Mouse (Mus musculus) kidney, embryonic 15.5 days (tissue): ENCODE measurements around the gene Efna2. TPM values are rescaled to one million over a fixed set of nuclear protein-coding genes. Genes with fewer than 3 reads are reported as not detected.

Experiments
- ATAC-seq: fragments of 200-750 bp; cut with Nextera tagmentation; replicated peaks from 2 replicates; pipeline ENCODE4 v1.8.0; 2017; ENCODE audit warnings: moderate TSS enrichment; ENCODE audit not compliant: low FRiP score
- H3K27ac ChIP-seq: fragments of 300-500 bp; sonication (generic); 2 replicates; pipeline ENCODE4 v1.5.1; 2015; ENCODE audit warnings: mild to moderate bottlenecking, inconsistent platforms
- H3K27me3 ChIP-seq: fragments of 300-500 bp; sonication (generic); 2 replicates; pipeline ENCODE4 v1.6.1; 2015; ENCODE audit warnings: inconsistent platforms
- H3K36me3 ChIP-seq: fragments of 300-500 bp; sonication (generic); 2 replicates; pipeline ENCODE4 v1.6.1; 2015; ENCODE audit warnings: inconsistent platforms
- H3K4me1 ChIP-seq: fragments of 300-500 bp; sonication (generic); 2 replicates; pipeline ENCODE4 v1.6.1; 2015; ENCODE audit warnings: inconsistent platforms
- H3K4me2 ChIP-seq: fragments of 300-500 bp; sonication (generic); 2 replicates; pipeline ENCODE4 v1.6.1; 2015; ENCODE audit warnings: moderate library complexity, mild to moderate bottlenecking, inconsistent platforms
- H3K4me3 ChIP-seq: fragments of 300-500 bp; sonication (generic); replicated peaks from 2 replicates; pipeline ENCODE4 v1.5.1; 2015; ENCODE audit warnings: mild to moderate bottlenecking, inconsistent platforms
- H3K9ac ChIP-seq: fragments of 300-500 bp; sonication (generic); 2 replicates; pipeline ENCODE4 v1.6.1; 2015; ENCODE audit warnings: mild to moderate bottlenecking, inconsistent platforms
- H3K9me3 ChIP-seq: fragments of 300-500 bp; sonication (generic); replicated peaks from 2 replicates; pipeline ENCODE4 v1.6.1; 2016; ENCODE audit warnings: inconsistent platforms
- WGBS: fragments of 180-500 bp; shearing (Covaris S2); methylation state at CpG from one replicate; pipeline ENCODE4 v1.1.7; 2015; ENCODE audit warnings: mixed read lengths; 5-methylcytosine and 5-hydroxymethylcytosine counted together
- polyA plus RNA-seq: library from polyadenylated mRNA; unstranded; fragments of >200 nt; fragmentation: Nextera tagmentation; extraction: Ambion mirVana; gene quantifications from 2 replicates; pipeline ENCODE4 v1.2.1, GENCODE M21; 2015

Efna2 gene
- polyA plus RNA-seq, 1 experiment from 2014 or later = 17.0 TPM

- Histone ChIP-seq H3K4me3 (peak overlapping the region; percentile 45), H3K27ac (no peak overlapping the region), H3K9ac (peak overlapping the region; percentile 31), H3K4me2 (peak overlapping the region; percentile 86), H3K36me3 (peaks cover 25% of the 10 kb centered on the region; the same call in 1 of the 2 replicates), H3K27me3 (peaks cover 68% of the 10 kb centered on the region), H3K4me1 (peaks cover 22% of the 10 kb centered on the region), H3K9me3 (no peaks in the 10 kb centered on the region)
- no peak for ATAC-seq
- 7% methylated on average over 21 of the region's 21 CpGs for WGBS
Measured at GRCm38 (mm10) chr10:80189999-80190398, 10.7 kb downstream of the Efna2 start.

GRCm38 (mm10) chr10:80190491-80191051 is 11.3 kb downstream of the Efna2 start:
- Histone ChIP-seq H3K9ac (peak overlapping the region; percentile 31), H3K4me1 (peaks cover 22% of the 10 kb centered on the region), H3K4me3 (peak overlapping the region; percentile 45), H3K27ac (no peak overlapping the region), H3K9me3 (no peaks in the 10 kb centered on the region), H3K27me3 (peaks cover 72% of the 10 kb centered on the region), H3K4me2 (peak overlapping the region; percentile 86), H3K36me3 (peaks cover 25% of the 10 kb centered on the region; the same call in 1 of the 2 replicates)
- ATAC-seq = no peak; the same call in 1 of the 2 replicates
- under 1% methylated on average over 47 of the region's 48 CpGs for WGBS

- Histone ChIP-seq H3K4me3 (no peak overlapping the region), H3K27ac (no peak overlapping the region), H3K27me3 (peaks cover 55% of the 10 kb centered on the region), H3K36me3 (peaks cover 3% of the 10 kb centered on the region; the same call in 1 of the 2 replicates), H3K4me2 (no peak overlapping the region), H3K4me1 (peaks cover 34% of the 10 kb centered on the region), H3K9ac (no peak overlapping the region), H3K9me3 (no peaks in the 10 kb centered on the region)
- 89% methylated on average over 6 of the region's 6 CpGs for WGBS
- no peak for ATAC-seq
Measured at GRCm38 (mm10) chr10:80193976-80194375, 14.7 kb downstream of the Efna2 start.

- H3K27me3 ChIP-seq = peaks cover 50% of the 10 kb centered on the region
- no peak overlapping the region for H3K4me2 ChIP-seq
- no peak overlapping the region for H3K4me3 ChIP-seq
- H3K36me3 ChIP-seq = no peaks in the 10 kb centered on the region
- no peak overlapping the region for H3K27ac ChIP-seq
- H3K4me1 ChIP-seq = peaks cover 34% of the 10 kb centered on the region
- ATAC-seq = no peak
- H3K9me3 ChIP-seq = no peaks in the 10 kb centered on the region
- H3K9ac ChIP-seq = no peak overlapping the region
- WGBS = 65% methylated on average over 8 of the region's 8 CpGs
Measured at GRCm38 (mm10) chr10:80194441-80194840, 15.2 kb downstream of the Efna2 start.

GRCm38 (mm10) chr10:80196167-80196566 is 16.9 kb downstream of the Efna2 start:
- Histone ChIP-seq H3K9ac (no peak overlapping the region), H3K4me2 (no peak overlapping the region), H3K27ac (no peak overlapping the region), H3K36me3 (no peaks in the 10 kb centered on the region), H3K4me1 (peaks cover 22% of the 10 kb centered on the region), H3K27me3 (peaks cover 33% of the 10 kb centered on the region), H3K9me3 (no peaks in the 10 kb centered on the region), H3K4me3 (no peak overlapping the region)
- 93% methylated on average over 1 of the region's 1 CpGs for WGBS
- ATAC-seq = no peak

- WGBS = 61% methylated on average over 33 of the region's 33 CpGs
- Histone ChIP-seq H3K27me3 (peaks cover 26% of the 10 kb centered on the region), H3K4me2 (no peak overlapping the region), H3K9me3 (no peaks in the 10 kb centered on the region), H3K27ac (no peak overlapping the region), H3K4me1 (peaks cover 22% of the 10 kb centered on the region), H3K4me3 (no peak overlapping the region), H3K36me3 (no peaks in the 10 kb centered on the region), H3K9ac (no peak overlapping the region)
- peak; percentile 20; the same call in 1 of the 2 replicates for ATAC-seq
Measured at GRCm38 (mm10) chr10:80196778-80197581, 17.7 kb downstream of the Efna2 start.

- WGBS = 49% methylated on average over 3 of the region's 3 CpGs
- no peak overlapping the region for H3K4me2 ChIP-seq
- ATAC-seq = peak; percentile 72
- H3K27ac ChIP-seq = no peak overlapping the region
- no peaks in the 10 kb centered on the region for H3K9me3 ChIP-seq
- H3K4me3 ChIP-seq = no peak overlapping the region
- 0 out of 2 replicates have a peak, but pooled peaks cover 5% of the 10 kb centered on the region for H3K27me3 ChIP-seq
- peaks cover 24% of the 10 kb centered on the region for H3K4me1 ChIP-seq
- H3K9ac ChIP-seq = no peak overlapping the region
- no peaks in the 10 kb centered on the region for H3K36me3 ChIP-seq
Measured at GRCm38 (mm10) chr10:80199440-80200008, 20.2 kb downstream of the Efna2 start.

- Histone ChIP-seq H3K27me3 (no peaks in the 10 kb centered on the region), H3K36me3 (no peaks in the 10 kb centered on the region), H3K27ac (no peak overlapping the region), H3K9ac (no peak overlapping the region), H3K9me3 (no peaks in the 10 kb centered on the region), H3K4me1 (peaks cover 24% of the 10 kb centered on the region), H3K4me2 (no peak overlapping the region), H3K4me3 (no peak overlapping the region)
- 83% methylated on average over 6 of the region's 6 CpGs for WGBS
- no peak for ATAC-seq
Measured at GRCm38 (mm10) chr10:80200485-80200884, 21.2 kb downstream of the Efna2 start.

- no peak overlapping the region for H3K4me3 ChIP-seq
- no peak overlapping the region for H3K9ac ChIP-seq
- no peaks in the 10 kb centered on the region for H3K9me3 ChIP-seq
- peaks cover 13% of the 10 kb centered on the region for H3K4me1 ChIP-seq
- no peak overlapping the region for H3K27ac ChIP-seq
- H3K27me3 ChIP-seq = peaks cover 17% of the 10 kb centered on the region
- H3K36me3 ChIP-seq = no peaks in the 10 kb centered on the region
- no peak for ATAC-seq
- 27% methylated on average over 7 of the region's 7 CpGs for WGBS
- no peak overlapping the region for H3K4me2 ChIP-seq
Measured at GRCm38 (mm10) chr10:80204055-80204454, 24.8 kb downstream of the Efna2 start.

- H3K4me1 ChIP-seq = peaks cover 13% of the 10 kb centered on the region
- H3K27ac ChIP-seq = no peak overlapping the region
- ATAC-seq = no peak
- no peak overlapping the region for H3K4me2 ChIP-seq
- H3K27me3 ChIP-seq = peaks cover 22% of the 10 kb centered on the region
- H3K4me3 ChIP-seq = no peak overlapping the region
- no peaks in the 10 kb centered on the region for H3K9me3 ChIP-seq
- H3K36me3 ChIP-seq = no peaks in the 10 kb centered on the region
- 89% methylated on average over 1 of the region's 1 CpGs for WGBS
- no peak overlapping the region for H3K9ac ChIP-seq
Measured at GRCm38 (mm10) chr10:80207201-80207600, 27.9 kb downstream of the Efna2 start.

GRCm38 (mm10) chr10:80207676-80208075 is 28.4 kb downstream of the Efna2 start:
- H3K36me3 ChIP-seq = no peaks in the 10 kb centered on the region
- peaks cover 22% of the 10 kb centered on the region for H3K27me3 ChIP-seq
- H3K4me1 ChIP-seq = peaks cover 13% of the 10 kb centered on the region
- no peak overlapping the region for H3K9ac ChIP-seq
- no peak overlapping the region for H3K4me2 ChIP-seq
- ATAC-seq = no peak
- 71% methylated on average over 10 of the region's 10 CpGs for WGBS
- H3K4me3 ChIP-seq = no peak overlapping the region
- H3K27ac ChIP-seq = no peak overlapping the region
- H3K9me3 ChIP-seq = no peaks in the 10 kb centered on the region

GRCm38 (mm10) chr10:80208248-80208647 is 29.0 kb downstream of the Efna2 start:
- no peak for ATAC-seq
- H3K9me3 ChIP-seq = no peaks in the 10 kb centered on the region
- H3K4me3 ChIP-seq = no peak overlapping the region
- no peak overlapping the region for H3K4me2 ChIP-seq
- peaks cover 22% of the 10 kb centered on the region for H3K27me3 ChIP-seq
- H3K36me3 ChIP-seq = no peaks in the 10 kb centered on the region
- H3K4me1 ChIP-seq = peaks cover 13% of the 10 kb centered on the region
- no peak overlapping the region for H3K27ac ChIP-seq
- no peak overlapping the region for H3K9ac ChIP-seq
- WGBS = 81% methylated on average over 4 of the region's 4 CpGs
